9 mouse cellular contexts compared by ENCODE assay signal in genomic region chr15:98566973-98567277, GRCm38 (mm10). TPM values are rescaled to one million over a fixed set of nuclear protein-coding genes. Genes with fewer than 3 reads are reported as not detected.
A peak's percentile ranks its signal among the peaks of the same experiment; 100 is the strongest.
DNase-seq lines count a peak whose midpoint lies in the region; ATAC-seq and TF ChIP-seq lines count a peak whose summit lies in the region.
"Had no signal": no experiment of that assay in that cellular context is flagged by ENCODE, and none has a peak within 500 bp of the region (broad histone marks: within the 10 kb centered on the region; RNA-seq: fewer than 3 reads in every experiment).

No protein-coding gene starts in this region.

- no peaks in the 10 kb centered on the region for H3K9me3 ChIP-seq in embryonic facial prominence, embryonic 12.5 days
- H3K9me3 ChIP-seq in intestine, embryonic 15.5 days, result no peaks in the 10 kb centered on the region
- H3K9me3 ChIP-seq in neural tube, embryonic 12.5 days, result no peaks in the 10 kb centered on the region

- ATAC-seq in embryonic facial prominence, embryonic 12.5 days (ENCODE audit: insufficient number of reproducible peaks, insufficient read depth, low FRiP score, low TSS enrichment), result no peak
- no peak for ATAC-seq in intestine, embryonic 15.5 days
- ATAC-seq in neural tube, embryonic 12.5 days (ENCODE audit: low FRiP score, low read depth), result no peak
- ATAC-seq in cerebellum, adult (ENCODE audit: insufficient number of reproducible peaks, low FRiP score, low TSS enrichment), result no peak

- H3K36me3 ChIP-seq in embryonic facial prominence, embryonic 12.5 days, result peaks cover 18% of the 10 kb centered on the region
- H3K36me3 ChIP-seq in intestine, embryonic 15.5 days, result no peaks in the 10 kb centered on the region
- H3K36me3 ChIP-seq in neural tube, embryonic 12.5 days, result peaks cover 12% of the 10 kb centered on the region; the same call in 1 of the 2 replicates

- peak overlapping the region; percentile 81 for H3K4me3 ChIP-seq in lung, adult 2 months (replicated peaks; ENCODE audit: extremely low read depth, low read depth, low read length)
- peak overlapping the region; percentile 83 for H3K4me3 ChIP-seq in embryonic facial prominence, embryonic 12.5 days
- peak overlapping the region; percentile 90 for H3K4me3 ChIP-seq in intestine, embryonic 15.5 days (replicated peaks)
- peak overlapping the region; percentile 93 for H3K4me3 ChIP-seq in neural tube, embryonic 12.5 days

- no peaks in the 10 kb centered on the region for H3K27me3 ChIP-seq in embryonic facial prominence, embryonic 12.5 days
- H3K27me3 ChIP-seq in intestine, embryonic 15.5 days (replicated peaks), result no peaks in the 10 kb centered on the region
- no peaks in the 10 kb centered on the region for H3K27me3 ChIP-seq in neural tube, embryonic 12.5 days (replicated peaks)

- peak overlapping the region; percentile 93 for H3K9ac ChIP-seq in embryonic facial prominence, embryonic 12.5 days
- peak overlapping the region; percentile 97 for H3K9ac ChIP-seq in intestine, embryonic 15.5 days
- peak overlapping the region; percentile 82 for H3K9ac ChIP-seq in neural tube, embryonic 12.5 days

- H3K4me1 ChIP-seq in lung, adult 2 months (ENCODE audit: control insufficient read depth, insufficient read depth, low read length), result peaks cover 9% of the 10 kb centered on the region
- peaks cover 23% of the 10 kb centered on the region for H3K4me1 ChIP-seq in embryonic facial prominence, embryonic 12.5 days
- peaks cover 17% of the 10 kb centered on the region for H3K4me1 ChIP-seq in intestine, embryonic 15.5 days (replicated peaks)
- H3K4me1 ChIP-seq in neural tube, embryonic 12.5 days, result peaks cover 26% of the 10 kb centered on the region

- H3K4me2 ChIP-seq in embryonic facial prominence, embryonic 12.5 days (replicated peaks), result peak overlapping the region; percentile 90
- peak overlapping the region; percentile 68 for H3K4me2 ChIP-seq in intestine, embryonic 15.5 days (replicated peaks)
- H3K4me2 ChIP-seq in neural tube, embryonic 12.5 days (replicated peaks), result peak overlapping the region; percentile 88

- DNase-seq in lung, adult 2 months, result no peak
- DNase-seq in lung, postnatal 25 days (ENCODE audit: low spot score), result no peak
- no peak for DNase-seq in right cerebral cortex, adult 18-20 months
- no peak for DNase-seq in cerebellum, postnatal 14 days

- peak overlapping the region; percentile 94 for H3K27ac ChIP-seq in embryonic facial prominence, embryonic 12.5 days
- H3K27ac ChIP-seq in intestine, embryonic 15.5 days, result peak overlapping the region; percentile 96
- H3K27ac ChIP-seq in neural tube, embryonic 12.5 days, result peak overlapping the region; percentile 73

- no peak for TF ChIP-seq POLR2A in lung, adult 2 months (IDR thresholded peaks at IDR 0.05; ENCODE audit: borderline replicate concordance, extremely low read depth, low read depth, low read length)

- under 1% methylated on average over 15 of the region's 15 CpGs for WGBS in lung, adult 2 months
- WGBS in embryonic facial prominence, embryonic 12.5 days, result under 1% methylated on average over 15 of the region's 15 CpGs
- WGBS in intestine, embryonic 15.5 days, result under 1% methylated on average over 15 of the region's 15 CpGs
- WGBS in neural tube, embryonic 12.5 days, result 2% methylated on average over 15 of the region's 15 CpGs

- TF ChIP-seq CTCF in lung, adult 2 months (IDR thresholded peaks at IDR 0.05; ENCODE audit: insufficient read depth, low read length), result no peak

RNA-seq across cellular contexts. Expression of gene Ccnt1, which starts 3.8 kb away (rescaled TPM):
- polyA plus RNA-seq in lung, adult 2 months (2012; rRNA removed), result 10.4 and 13.0 TPM in 2 replicates
- 58.0 and 58.9 TPM in 2 replicates for polyA plus RNA-seq in embryonic facial prominence, embryonic 12.5 days (2016; fragmentation: Nextera tagmentation; extraction: Ambion mirVana)
- 42.4 and 44.9 TPM in 2 replicates for polyA plus RNA-seq in intestine, embryonic 15.5 days (2015; fragmentation: Nextera tagmentation; extraction: Ambion mirVana)
- 65.7 and 65.8 TPM in 2 replicates for polyA plus RNA-seq in neural tube, embryonic 12.5 days (2016; fragmentation: Nextera tagmentation; extraction: Ambion mirVana)

RNA-seq across cellular contexts. Expression of gene 4930415O20Rik, which starts 3.9 kb away (rescaled TPM):
- not detected in 2 replicates for polyA plus RNA-seq in lung, adult 2 months (2012; rRNA removed)
- not detected in 2 replicates for polyA plus RNA-seq in embryonic facial prominence, embryonic 12.5 days (2016; fragmentation: Nextera tagmentation; extraction: Ambion mirVana)
- polyA plus RNA-seq in intestine, embryonic 15.5 days (2015; fragmentation: Nextera tagmentation; extraction: Ambion mirVana), result 0.77 TPM in 1 of 2 replicates, not detected in the other
- polyA plus RNA-seq in neural tube, embryonic 12.5 days (2016; fragmentation: Nextera tagmentation; extraction: Ambion mirVana), result not detected in 2 replicates
- polyA plus RNA-seq: brain, embryonic 14.5 days had no signal

RNA-seq across cellular contexts. Expression of gene Kansl2, which starts 32.9 kb away (rescaled TPM):
- polyA plus RNA-seq in lung, adult 2 months (2012; rRNA removed), result 26.7 and 32.1 TPM in 2 replicates
- polyA plus RNA-seq in embryonic facial prominence, embryonic 12.5 days (2016; fragmentation: Nextera tagmentation; extraction: Ambion mirVana), result 175 and 177 TPM in 2 replicates
- 81.4 and 86.7 TPM in 2 replicates for polyA plus RNA-seq in intestine, embryonic 15.5 days (2015; fragmentation: Nextera tagmentation; extraction: Ambion mirVana)
- 169 and 183 TPM in 2 replicates for polyA plus RNA-seq in neural tube, embryonic 12.5 days (2016; fragmentation: Nextera tagmentation; extraction: Ambion mirVana)

RNA-seq across cellular contexts. Expression of gene Adcy6, which starts 43.0 kb away (rescaled TPM):
- polyA plus RNA-seq in lung, adult 2 months (2012; rRNA removed), result 52.3 and 62.8 TPM in 2 replicates
- polyA plus RNA-seq in embryonic facial prominence, embryonic 12.5 days (2016; fragmentation: Nextera tagmentation; extraction: Ambion mirVana), result 18.7 and 22.2 TPM in 2 replicates
- 21.4 and 23.0 TPM in 2 replicates for polyA plus RNA-seq in intestine, embryonic 15.5 days (2015; fragmentation: Nextera tagmentation; extraction: Ambion mirVana)
- polyA plus RNA-seq in neural tube, embryonic 12.5 days (2016; fragmentation: Nextera tagmentation; extraction: Ambion mirVana), result 14.5 and 16.3 TPM in 2 replicates
